Mouse (Mus musculus) limb, embryonic 10.5 days (tissue): ENCODE measurements around the gene Efcab14. TPM values are rescaled to one million over a fixed set of nuclear protein-coding genes. Genes with fewer than 3 reads are reported as not detected.

Experiments
- DNase-seq: peaks from one replicate; pipeline ENCODE4 v3.0.0-alpha.2; 2017; ENCODE audit warnings: low spot score
- H3K27ac ChIP-seq: fragments of 300-500 bp; sonication (generic); 2 replicates; pipeline ENCODE4 v1.5.1; 2016; ENCODE audit warnings: mild to moderate bottlenecking
- H3K27me3 ChIP-seq: fragments of 300-500 bp; sonication (generic); 2 replicates; pipeline ENCODE4 v1.6.1; 2016; ENCODE audit warnings: low read depth, mild to moderate bottlenecking; ENCODE audit not compliant: poor library complexity, severe bottlenecking
- H3K36me3 ChIP-seq: fragments of 300-500 bp; sonication (generic); 2 replicates; pipeline ENCODE4 v1.6.1; 2016; ENCODE audit warnings: mild to moderate bottlenecking, moderate library complexity
- H3K4me1 ChIP-seq: fragments of 300-500 bp; sonication (generic); 2 replicates; pipeline ENCODE4 v1.6.1; 2016
- H3K4me3 ChIP-seq: fragments of 300-500 bp; sonication (generic); 2 replicates; pipeline ENCODE4 v1.5.1; 2016; ENCODE audit warnings: mild to moderate bottlenecking, moderate library complexity
- H3K9me3 ChIP-seq: fragments of 300-500 bp; sonication (generic); replicated peaks from 2 replicates; pipeline ENCODE4 v1.6.1; 2016; ENCODE audit warnings: mild to moderate bottlenecking
- WGBS: fragments of 180-500 bp; shearing (Covaris S2); methylation state at CpG from one replicate; pipeline ENCODE4 v1.1.7; 2016; 5-methylcytosine and 5-hydroxymethylcytosine counted together
- polyA plus RNA-seq: library from polyadenylated mRNA; unstranded; fragments of >200 nt; fragmentation: Nextera tagmentation; extraction: Ambion mirVana; gene quantifications from 2 replicates; pipeline ENCODE4 v1.2.1, GENCODE M21; 2016

The Efcab14 gene
- polyA plus RNA-seq, 1 experiment from 2014 or later = 34.0 TPM

GRCm38 (mm10) chr4:115784769-115785510, 47.4 kb downstream of the Efcab14 start, which contains the start of gene Atpaf1:
Gene Atpaf1 (plus strand): TSS chr4:115784812.
- peaks cover 23% of the 10 kb centered on the region for H3K36me3 ChIP-seq
- peak within 1 kb of the TSS; percentile 89 for H3K4me3 ChIP-seq
- H3K9me3 ChIP-seq = no peaks in the 10 kb centered on the region
- peak within 1 kb of the TSS; percentile 93 for H3K27ac ChIP-seq
- peaks cover 6% of the 10 kb centered on the region; the same call in 1 of the 2 replicates for H3K27me3 ChIP-seq
- WGBS = under 1% methylated on average over 67 of the region's 69 CpGs
- H3K4me1 ChIP-seq = peaks cover 15% of the 10 kb centered on the region
- DNase-seq = peak; percentile 82

GRCm38 (mm10) chr4:115785511-115786034, 48.0 kb downstream of the Efcab14 start:
- peak overlapping the region; percentile 89 for H3K4me3 ChIP-seq
- H3K4me1 ChIP-seq = peaks cover 15% of the 10 kb centered on the region
- H3K27ac ChIP-seq = peak overlapping the region; percentile 93
- H3K9me3 ChIP-seq = no peaks in the 10 kb centered on the region
- H3K36me3 ChIP-seq = peaks cover 30% of the 10 kb centered on the region
- peaks cover 6% of the 10 kb centered on the region; the same call in 1 of the 2 replicates for H3K27me3 ChIP-seq
- DNase-seq = no peak
- 64% methylated on average over 7 of the region's 7 CpGs for whole genome bisulfite sequencing

- Histone ChIP-seq H3K9me3 (no peaks in the 10 kb centered on the region), H3K36me3 (peaks cover 62% of the 10 kb centered on the region), H3K4me3 (no peak overlapping the region), H3K27ac (no peak overlapping the region), H3K27me3 (no peaks in the 10 kb centered on the region), H3K4me1 (peaks cover 11% of the 10 kb centered on the region)
- 84% methylated on average over 3 of the region's 3 CpGs for WGBS
- DNase-seq = no peak
These were observed 53.3 kb downstream of the Efcab14 start for GRCm38 (mm10) chr4:115790864-115791263.

- Histone ChIP-seq H3K4me3 (no peak overlapping the region), H3K4me1 (peaks cover 10% of the 10 kb centered on the region; the same call in 1 of the 2 replicates), H3K36me3 (peaks cover 78% of the 10 kb centered on the region), H3K9me3 (no peaks in the 10 kb centered on the region), H3K27me3 (no peaks in the 10 kb centered on the region), H3K27ac (no peak overlapping the region; the same call in 1 of the 2 replicates)
- 65% methylated on average over 3 of the region's 3 CpGs for WGBS
- DNase-seq = no peak
These were observed 57.8 kb downstream of the Efcab14 start for GRCm38 (mm10) chr4:115795360-115795759.

- WGBS = 95% methylated on average over 3 of the region's 3 CpGs
- Histone ChIP-seq H3K36me3 (peaks cover 70% of the 10 kb centered on the region), H3K27ac (no peak overlapping the region), H3K4me3 (no peak overlapping the region), H3K9me3 (no peaks in the 10 kb centered on the region), H3K27me3 (no peaks in the 10 kb centered on the region), H3K4me1 (peaks cover 7% of the 10 kb centered on the region; the same call in 1 of the 2 replicates)
- DNase-seq = no peak
These were observed 62.4 kb downstream of the Efcab14 start for GRCm38 (mm10) chr4:115799981-115800380.

- H3K4me3 ChIP-seq = no peak overlapping the region
- WGBS = 95% methylated on average over 4 of the region's 4 CpGs
- H3K27ac ChIP-seq = no peak overlapping the region
- H3K4me1 ChIP-seq = no peaks in the 10 kb centered on the region
- DNase-seq = no peak
- H3K9me3 ChIP-seq = no peaks in the 10 kb centered on the region
- no peaks in the 10 kb centered on the region for H3K27me3 ChIP-seq
- H3K36me3 ChIP-seq = peaks cover 46% of the 10 kb centered on the region
These were observed 74.8 kb downstream of the Efcab14 start for GRCm38 (mm10) chr4:115812326-115812725.

GRCm38 (mm10) chr4:115815606-115816005, 78.1 kb downstream of the Efcab14 start:
- no peak for DNase-seq
- Histone ChIP-seq H3K27ac (no peak overlapping the region), H3K4me3 (no peak overlapping the region), H3K9me3 (no peaks in the 10 kb centered on the region), H3K27me3 (no peaks in the 10 kb centered on the region), H3K36me3 (peaks cover 40% of the 10 kb centered on the region), H3K4me1 (no peaks in the 10 kb centered on the region)
- 94% methylated on average over 5 of the region's 5 CpGs for WGBS

- Histone ChIP-seq H3K27me3 (no peaks in the 10 kb centered on the region), H3K9me3 (no peaks in the 10 kb centered on the region), H3K4me3 (no peak overlapping the region), H3K27ac (no peak overlapping the region), H3K36me3 (peaks cover 6% of the 10 kb centered on the region; the same call in 1 of the 2 replicates), H3K4me1 (peaks cover 7% of the 10 kb centered on the region)
- peak; percentile 17 for DNase-seq
- 70% methylated on average over 3 of the region's 3 CpGs for WGBS
These were observed 82.7 kb downstream of the Efcab14 start for GRCm38 (mm10) chr4:115820199-115820598.

GRCm38 (mm10) chr4:115820944-115821343, 83.4 kb downstream of the Efcab14 start:
- H3K4me1 ChIP-seq = peaks cover 7% of the 10 kb centered on the region
- H3K27me3 ChIP-seq = no peaks in the 10 kb centered on the region
- 74% methylated on average over 3 of the region's 3 CpGs for WGBS
- no peak overlapping the region for H3K27ac ChIP-seq
- no peaks in the 10 kb centered on the region for H3K36me3 ChIP-seq
- H3K4me3 ChIP-seq = no peak overlapping the region
- H3K9me3 ChIP-seq = no peaks in the 10 kb centered on the region
- peak; percentile 21 for DNase-seq

- DNase-seq = no peak
- Histone ChIP-seq H3K27me3 (0 out of 2 replicates have a peak, but pooled peaks cover 1% of the 10 kb centered on the region), H3K36me3 (no peaks in the 10 kb centered on the region), H3K9me3 (no peaks in the 10 kb centered on the region), H3K4me3 (no peak overlapping the region), H3K27ac (no peak overlapping the region), H3K4me1 (peaks cover 7% of the 10 kb centered on the region)
These were observed 83.9 kb downstream of the Efcab14 start for GRCm38 (mm10) chr4:115821431-115821830.

GRCm38 (mm10) chr4:115821928-115822327, 84.4 kb downstream of the Efcab14 start:
- no peak overlapping the region for H3K27ac ChIP-seq
- peaks cover 6% of the 10 kb centered on the region; the same call in 1 of the 2 replicates for H3K27me3 ChIP-seq
- H3K9me3 ChIP-seq = no peaks in the 10 kb centered on the region
- H3K4me1 ChIP-seq = peaks cover 7% of the 10 kb centered on the region
- WGBS = 76% methylated on average over 3 of the region's 3 CpGs
- no peaks in the 10 kb centered on the region for H3K36me3 ChIP-seq
- DNase-seq = no peak
- no peak overlapping the region for H3K4me3 ChIP-seq

GRCm38 (mm10) chr4:115824178-115824577, 86.6 kb downstream of the Efcab14 start:
- peaks cover 12% of the 10 kb centered on the region; the same call in 1 of the 2 replicates for H3K27me3 ChIP-seq
- no peaks in the 10 kb centered on the region for H3K9me3 ChIP-seq
- no peak for DNase-seq
- H3K4me3 ChIP-seq = no peak overlapping the region
- no peaks in the 10 kb centered on the region for H3K36me3 ChIP-seq
- no peak overlapping the region for H3K27ac ChIP-seq
- H3K4me1 ChIP-seq = peaks cover 23% of the 10 kb centered on the region
- WGBS = 64% methylated on average over 2 of the region's 2 CpGs

GRCm38 (mm10) chr4:115825271-115825670, 87.7 kb downstream of the Efcab14 start:
- H3K36me3 ChIP-seq = no peaks in the 10 kb centered on the region
- H3K9me3 ChIP-seq = no peaks in the 10 kb centered on the region
- peaks cover 23% of the 10 kb centered on the region for H3K27me3 ChIP-seq
- H3K4me3 ChIP-seq = no peak overlapping the region
- WGBS = 89% methylated on average over 2 of the region's 2 CpGs
- H3K27ac ChIP-seq = no peak overlapping the region
- no peak for DNase-seq
- H3K4me1 ChIP-seq = peaks cover 23% of the 10 kb centered on the region
